Mouse (Mus musculus) midbrain, embryonic 12.5 days (tissue): ENCODE measurements around the gene Lhfpl4. TPM values are rescaled to one million over a fixed set of nuclear protein-coding genes. Genes with fewer than 3 reads are reported as not detected.

Experiments used
- ATAC-seq: fragments of 200-750 bp; cut with Nextera tagmentation; 2 replicates; pipeline ENCODE4 v1.8.0; 2017; ENCODE audit warnings: low read depth, moderate TSS enrichment, moderate library complexity; ENCODE audit not compliant: low FRiP score
- H3K27ac ChIP-seq: fragments of 300-500 bp; sonication (generic); replicated peaks from 2 replicates; pipeline ENCODE4 v1.5.1; 2016; ENCODE audit warnings: mild to moderate bottlenecking
- H3K27me3 ChIP-seq: fragments of 300-500 bp; sonication (generic); 2 replicates; pipeline ENCODE4 v1.6.1; 2016; ENCODE audit warnings: mild to moderate bottlenecking
- H3K36me3 ChIP-seq: fragments of 300-500 bp; sonication (generic); 2 replicates; pipeline ENCODE4 v1.6.1; 2016
- H3K4me1 ChIP-seq: fragments of 300-500 bp; sonication (generic); 2 replicates; pipeline ENCODE4 v1.6.1; 2016
- H3K4me2 ChIP-seq: fragments of 300-500 bp; sonication (generic); replicated peaks from 2 replicates; pipeline ENCODE4 v1.6.1; 2016; ENCODE audit warnings: mild to moderate bottlenecking, moderate library complexity
- H3K4me3 ChIP-seq: fragments of 300-500 bp; sonication (generic); 2 replicates; pipeline ENCODE4 v1.5.1; 2016; ENCODE audit warnings: mild to moderate bottlenecking
- H3K9ac ChIP-seq: fragments of 300-500 bp; sonication (generic); replicated peaks from 2 replicates; pipeline ENCODE4 v1.6.1; 2016; ENCODE audit warnings: mild to moderate bottlenecking, moderate library complexity
- H3K9me3 ChIP-seq: fragments of 300-500 bp; sonication (generic); 2 replicates; pipeline ENCODE4 v1.6.1; 2016; ENCODE audit warnings: mild to moderate bottlenecking
- WGBS: fragments of 180-500 bp; shearing (Covaris S2); methylation state at CpG from one replicate; pipeline ENCODE4 v1.1.7; 2016; 5-methylcytosine and 5-hydroxymethylcytosine counted together
- polyA plus RNA-seq: library from polyadenylated mRNA; unstranded; fragments of >200 nt; fragmentation: Nextera tagmentation; extraction: Ambion mirVana; gene quantifications from 2 replicates; pipeline ENCODE4 v1.2.1, GENCODE M21; 2016

Gene Lhfpl4
- polyA plus RNA-seq, 1 experiment from 2014 or later = 38.7 TPM

DNA sequence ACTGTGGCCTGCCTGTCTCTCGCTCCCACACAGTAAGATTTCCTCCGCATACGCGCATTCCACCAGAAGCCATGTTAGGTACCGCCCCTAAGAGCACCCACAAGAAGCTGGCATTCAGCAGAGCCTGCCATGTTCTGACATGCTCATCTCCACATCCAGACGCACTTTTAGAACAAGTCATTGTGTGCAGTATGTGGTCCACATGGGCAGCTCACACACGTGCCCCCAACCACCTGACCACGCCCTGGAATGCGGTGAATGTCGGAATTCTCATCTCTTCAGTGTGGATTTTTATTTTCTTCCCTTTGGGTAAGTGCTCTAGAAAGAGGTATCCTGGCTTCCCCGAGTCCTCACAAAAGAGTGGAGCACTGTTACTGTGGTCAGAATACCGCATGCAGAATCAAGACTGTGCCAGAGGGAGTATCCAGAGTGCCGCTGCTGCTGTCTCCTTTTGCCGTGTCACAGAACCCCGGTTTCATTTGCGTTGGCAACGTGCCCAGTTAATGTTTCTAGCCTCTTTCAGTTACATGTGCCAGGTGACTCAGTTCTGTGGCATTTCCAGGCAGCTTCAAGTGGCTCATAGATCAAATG, 28.4 kb downstream of the Lhfpl4 start:
- Histone ChIP-seq H3K4me2 (no peak overlapping the region), H3K9me3 (no peaks in the 10 kb centered on the region), H3K27ac (no peak overlapping the region), H3K4me3 (no peak overlapping the region), H3K9ac (no peak overlapping the region), H3K4me1 (no peaks in the 10 kb centered on the region), H3K27me3 (no peaks in the 10 kb centered on the region), H3K36me3 (0 out of 2 replicates have a peak, but pooled peaks cover 12% of the 10 kb centered on the region)
- no peak for ATAC-seq
- WGBS = 83% methylated on average over 17 of the region's 17 CpGs

DNA sequence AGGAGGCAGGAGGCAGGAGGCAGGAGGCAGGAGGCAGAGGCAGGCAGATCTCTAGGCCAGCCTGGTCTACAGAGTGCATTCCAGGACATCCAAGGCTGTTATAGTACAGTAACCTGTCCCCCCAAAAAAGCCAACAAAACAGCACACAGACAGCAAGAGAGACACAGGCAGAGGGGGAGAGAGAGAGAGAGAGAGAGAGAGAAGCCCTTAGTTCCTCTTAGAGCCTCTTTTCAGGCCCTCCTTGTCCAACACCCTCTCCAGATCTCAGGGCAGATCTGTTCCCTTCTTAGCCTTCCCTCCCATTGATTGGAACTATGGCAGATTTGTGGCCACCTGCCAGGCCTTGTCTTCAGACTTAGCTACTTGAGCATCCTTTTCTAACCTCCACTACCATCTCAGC, 31.7 kb downstream of the Lhfpl4 start:
- H3K9ac ChIP-seq = no peak overlapping the region
- no peaks in the 10 kb centered on the region for H3K4me1 ChIP-seq
- no peaks in the 10 kb centered on the region for H3K9me3 ChIP-seq
- H3K27ac ChIP-seq = no peak overlapping the region
- H3K36me3 ChIP-seq = 0 out of 2 replicates have a peak, but pooled peaks cover 4% of the 10 kb centered on the region
- H3K4me3 ChIP-seq = no peak overlapping the region
- H3K4me2 ChIP-seq = no peak overlapping the region
- no peak for ATAC-seq
- H3K27me3 ChIP-seq = no peaks in the 10 kb centered on the region

DNA sequence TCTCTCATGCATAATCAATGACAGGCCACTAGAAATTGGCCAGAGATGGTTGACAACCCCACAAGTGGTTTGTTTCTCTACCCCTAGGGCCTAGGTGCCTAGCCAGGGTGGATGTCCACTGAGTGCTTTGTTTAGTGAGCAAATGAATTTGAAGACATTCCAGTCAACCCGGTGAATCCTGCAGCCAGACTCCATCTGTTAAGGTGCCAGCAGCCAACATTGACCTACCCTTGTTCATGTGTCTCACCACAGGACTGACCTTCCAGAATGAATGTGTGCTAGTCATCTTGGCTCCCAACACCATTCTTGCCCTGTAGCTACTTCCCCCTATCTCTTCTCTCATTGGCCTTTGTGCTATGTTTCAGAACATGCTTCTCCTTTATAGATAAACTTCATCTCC, 33.2 kb downstream of the Lhfpl4 start:
- 95% methylated on average over 1 of the region's 1 CpGs for WGBS
- Histone ChIP-seq H3K36me3 (0 out of 2 replicates have a peak, but pooled peaks cover 4% of the 10 kb centered on the region), H3K4me2 (no peak overlapping the region), H3K4me1 (no peaks in the 10 kb centered on the region), H3K9ac (no peak overlapping the region), H3K27ac (no peak overlapping the region), H3K27me3 (no peaks in the 10 kb centered on the region), H3K9me3 (no peaks in the 10 kb centered on the region), H3K4me3 (no peak overlapping the region)
- ATAC-seq = no peak

DNA sequence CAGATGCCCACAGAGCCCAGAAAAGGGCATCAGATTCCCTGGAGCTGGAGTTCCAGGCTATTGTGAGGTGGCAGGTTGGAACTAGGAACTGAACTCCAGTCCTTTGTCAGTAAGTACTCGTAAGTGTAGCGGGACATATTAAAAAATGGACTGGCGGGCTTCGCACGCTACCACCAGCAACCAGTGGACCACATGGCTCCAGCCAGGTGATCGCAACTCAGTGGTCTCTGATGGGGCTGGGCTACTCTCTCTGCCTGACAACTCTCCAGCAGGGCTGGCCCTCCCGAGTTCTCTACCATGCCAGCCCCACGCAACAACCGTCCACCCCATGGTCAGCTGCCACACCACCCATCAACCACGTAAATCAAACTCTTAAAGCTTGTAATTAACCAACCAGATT, 35.1 kb downstream of the Lhfpl4 start:
- no peak overlapping the region for H3K4me2 ChIP-seq
- H3K4me3 ChIP-seq = no peak overlapping the region
- 97% methylated on average over 10 of the region's 10 CpGs for WGBS
- no peaks in the 10 kb centered on the region for H3K4me1 ChIP-seq
- no peak for ATAC-seq
- no peak overlapping the region for H3K9ac ChIP-seq
- H3K27ac ChIP-seq = no peak overlapping the region
- H3K36me3 ChIP-seq = peaks cover 11% of the 10 kb centered on the region; the same call in 1 of the 2 replicates
- no peaks in the 10 kb centered on the region for H3K27me3 ChIP-seq
- no peaks in the 10 kb centered on the region for H3K9me3 ChIP-seq

DNA sequence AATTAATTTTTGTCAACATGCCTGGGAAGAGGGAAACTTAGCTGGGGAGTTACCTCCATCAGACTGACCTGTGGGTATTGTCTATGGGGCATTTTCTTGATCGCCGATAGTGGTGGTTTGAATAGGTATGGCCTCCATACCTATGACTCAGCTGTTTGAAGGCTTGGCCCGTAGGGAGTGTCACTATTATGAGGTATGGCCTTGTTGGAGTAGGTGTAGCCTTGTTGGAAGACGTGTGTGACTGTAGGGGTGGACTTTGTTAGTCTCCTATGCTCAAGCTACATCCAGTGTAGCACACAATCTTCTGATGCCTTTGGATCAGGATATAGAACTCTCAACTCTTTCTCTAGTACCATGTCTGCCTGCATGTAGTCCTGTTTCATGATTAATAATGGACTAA, 39.1 kb downstream of the Lhfpl4 start:
- no peaks in the 10 kb centered on the region for H3K27me3 ChIP-seq
- H3K4me2 ChIP-seq = no peak overlapping the region
- H3K27ac ChIP-seq = no peak overlapping the region
- H3K9ac ChIP-seq = no peak overlapping the region
- no peaks in the 10 kb centered on the region for H3K4me1 ChIP-seq
- no peaks in the 10 kb centered on the region for H3K9me3 ChIP-seq
- H3K4me3 ChIP-seq = no peak overlapping the region
- H3K36me3 ChIP-seq = peaks cover 50% of the 10 kb centered on the region
- no peak for ATAC-seq
- WGBS = 91% methylated on average over 4 of the region's 4 CpGs

DNA sequence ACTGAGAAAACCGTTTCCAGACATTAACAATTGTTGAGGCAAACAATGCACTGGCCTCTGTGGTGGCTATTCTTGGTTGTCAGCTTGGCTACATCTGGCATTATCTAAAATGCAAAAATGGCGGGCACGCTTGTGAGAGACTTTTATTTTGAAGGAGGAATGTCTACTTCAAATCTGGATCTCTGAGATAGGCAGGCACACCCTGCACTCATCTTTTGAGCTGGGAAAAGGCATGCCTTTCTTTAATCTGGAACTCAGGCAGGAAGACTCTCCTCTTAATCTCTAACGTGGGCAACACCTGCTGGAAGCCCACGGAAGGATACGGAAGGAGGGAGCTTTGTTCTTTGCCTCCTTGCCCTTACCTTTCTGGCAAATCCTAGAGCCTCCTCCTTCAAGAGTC, 40.3 kb downstream of the Lhfpl4 start:
- Histone ChIP-seq H3K36me3 (peaks cover 57% of the 10 kb centered on the region), H3K9ac (no peak overlapping the region), H3K4me3 (no peak overlapping the region), H3K27ac (no peak overlapping the region), H3K9me3 (no peaks in the 10 kb centered on the region), H3K27me3 (no peaks in the 10 kb centered on the region), H3K4me1 (no peaks in the 10 kb centered on the region), H3K4me2 (no peak overlapping the region)
- no peak for ATAC-seq
- 85% methylated on average over 6 of the region's 6 CpGs for WGBS

DNA sequence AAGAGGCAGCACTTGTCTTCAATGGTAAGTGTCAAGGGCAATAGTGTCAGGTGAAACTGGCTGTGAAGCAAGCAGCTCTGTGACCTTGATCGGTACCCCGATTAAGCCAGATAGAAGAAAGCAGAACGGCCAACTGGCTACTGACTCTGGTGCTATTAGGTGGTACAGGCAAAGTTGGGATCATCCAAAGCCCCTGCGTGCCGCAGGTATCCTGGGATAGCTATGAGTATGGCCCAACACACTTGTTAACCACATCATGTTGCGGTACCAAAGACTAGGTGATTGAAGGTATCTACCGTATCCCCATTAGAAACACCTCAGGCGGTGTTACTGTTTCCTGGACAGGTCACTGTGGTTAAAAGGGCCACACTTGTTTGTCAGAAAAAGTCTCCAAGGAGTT, 41.1 kb downstream of the Lhfpl4 start:
- Histone ChIP-seq H3K9me3 (no peaks in the 10 kb centered on the region), H3K4me2 (no peak overlapping the region), H3K36me3 (peaks cover 64% of the 10 kb centered on the region), H3K27me3 (no peaks in the 10 kb centered on the region), H3K27ac (no peak overlapping the region), H3K9ac (no peak overlapping the region), H3K4me1 (no peaks in the 10 kb centered on the region), H3K4me3 (no peak overlapping the region)
- ATAC-seq = no peak
- 95% methylated on average over 8 of the region's 8 CpGs for WGBS

DNA sequence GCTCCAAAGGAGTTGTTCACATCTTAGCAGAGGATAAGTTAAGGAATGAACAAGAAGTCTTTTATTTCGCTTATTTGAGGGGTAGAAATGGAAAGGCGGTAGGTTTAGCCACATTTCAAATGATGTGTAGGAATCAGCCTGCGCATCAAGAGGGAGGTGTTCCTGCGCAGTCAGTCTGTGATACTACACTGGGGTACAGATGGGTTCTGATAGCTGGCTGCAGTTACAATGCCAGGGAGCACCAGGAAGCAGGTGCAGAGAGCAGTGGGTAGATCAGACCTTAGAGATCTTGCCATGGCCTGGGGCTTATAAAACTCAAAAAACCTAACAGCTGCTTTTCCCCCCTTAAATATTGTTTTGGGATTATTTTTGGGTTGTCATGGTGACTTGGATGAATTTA, 49.9 kb downstream of the Lhfpl4 start:
- Histone ChIP-seq H3K27ac (no peak overlapping the region), H3K9me3 (no peaks in the 10 kb centered on the region), H3K27me3 (no peaks in the 10 kb centered on the region), H3K36me3 (peaks cover 84% of the 10 kb centered on the region), H3K4me1 (no peaks in the 10 kb centered on the region), H3K9ac (no peak overlapping the region), H3K4me2 (no peak overlapping the region), H3K4me3 (no peak overlapping the region)
- WGBS = 94% methylated on average over 4 of the region's 4 CpGs
- no peak for ATAC-seq

DNA sequence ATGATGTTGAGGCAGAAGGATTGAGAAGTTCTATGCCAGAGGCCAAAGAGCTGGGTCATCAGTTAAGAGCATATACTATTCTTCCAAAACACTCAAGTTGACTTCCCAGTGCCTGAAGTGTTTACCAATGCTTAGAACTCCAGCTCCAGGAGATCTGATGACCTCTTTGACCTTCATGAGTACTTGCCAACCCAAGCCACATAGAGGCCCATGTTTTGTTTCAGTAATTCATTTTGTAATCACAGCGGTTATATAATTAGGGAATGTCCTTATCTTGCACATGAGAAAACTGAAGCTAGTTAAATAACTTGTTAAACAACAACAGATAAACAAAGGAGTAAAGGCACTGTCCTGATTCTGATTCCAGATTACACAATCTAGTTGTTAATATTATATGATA, 50.4 kb downstream of the Lhfpl4 start:
- 95% methylated on average over 1 of the region's 1 CpGs for WGBS
- H3K27me3 ChIP-seq = no peaks in the 10 kb centered on the region
- no peak overlapping the region for H3K27ac ChIP-seq
- H3K9ac ChIP-seq = no peak overlapping the region
- peaks cover 81% of the 10 kb centered on the region for H3K36me3 ChIP-seq
- ATAC-seq = no peak
- no peak overlapping the region for H3K4me2 ChIP-seq
- no peaks in the 10 kb centered on the region for H3K9me3 ChIP-seq
- no peak overlapping the region for H3K4me3 ChIP-seq
- H3K4me1 ChIP-seq = no peaks in the 10 kb centered on the region

DNA sequence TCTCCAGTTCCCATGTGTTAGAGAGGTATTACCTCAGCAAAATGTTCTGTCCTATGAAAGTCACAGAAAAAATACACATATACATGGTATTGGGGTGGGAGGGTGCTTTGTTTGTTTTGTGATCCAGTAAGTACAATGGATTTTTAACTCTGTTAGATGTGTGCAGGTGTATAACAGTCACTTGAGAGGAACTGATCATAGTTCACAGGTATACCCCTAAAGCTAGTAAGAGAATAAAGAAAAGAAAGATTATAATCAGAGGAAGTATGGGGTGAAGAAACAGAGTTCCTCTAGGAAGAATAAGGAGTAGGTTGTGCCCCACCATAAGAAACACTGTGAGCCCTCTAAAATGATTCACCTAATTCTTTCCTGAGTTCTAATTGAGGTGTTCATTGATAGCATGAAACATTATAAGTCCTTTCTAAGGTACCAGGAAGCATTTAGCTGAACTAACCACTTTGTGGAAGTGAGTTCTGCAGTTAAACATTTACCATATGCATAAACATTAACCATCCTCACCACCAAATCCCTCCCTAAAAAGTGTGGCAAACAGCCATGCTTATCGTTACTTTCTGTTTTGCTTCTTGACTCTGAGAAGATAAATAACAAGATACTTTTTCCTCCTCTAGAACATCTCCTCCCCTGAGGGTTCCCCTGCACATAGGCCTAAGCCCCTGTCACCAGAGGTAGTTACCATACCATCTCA, 53.6 kb downstream of the Lhfpl4 start:
- Histone ChIP-seq H3K4me2 (no peak overlapping the region), H3K4me1 (no peaks in the 10 kb centered on the region), H3K36me3 (peaks cover 78% of the 10 kb centered on the region), H3K27me3 (no peaks in the 10 kb centered on the region), H3K27ac (no peak overlapping the region), H3K4me3 (no peak overlapping the region), H3K9me3 (no peaks in the 10 kb centered on the region), H3K9ac (no peak overlapping the region)
- ATAC-seq = no peak
- WGBS = 94% methylated on average over 1 of the region's 1 CpGs

DNA sequence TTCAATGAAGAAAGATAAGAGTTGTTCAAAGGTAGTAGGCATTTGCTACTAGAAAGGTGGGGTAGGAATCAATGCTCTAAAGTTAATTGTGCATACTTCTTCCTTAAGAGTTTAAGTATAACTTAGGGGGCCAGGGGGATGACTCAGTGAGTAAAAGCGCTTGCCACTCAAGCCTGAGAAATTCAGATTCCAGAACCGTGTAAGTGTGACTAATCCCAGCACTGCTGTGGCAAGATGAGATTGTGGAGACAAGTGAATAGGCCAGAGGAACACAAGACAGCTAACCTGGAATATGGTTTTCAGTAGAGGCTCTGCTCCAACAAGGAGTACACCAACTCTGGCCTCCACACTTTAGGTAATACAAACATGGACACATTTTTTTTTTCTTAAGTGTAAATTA, 61.8 kb downstream of the Lhfpl4 start:
- Histone ChIP-seq H3K4me2 (no peak overlapping the region), H3K27ac (no peak overlapping the region), H3K9me3 (no peaks in the 10 kb centered on the region), H3K4me3 (no peak overlapping the region), H3K27me3 (no peaks in the 10 kb centered on the region), H3K4me1 (no peaks in the 10 kb centered on the region), H3K36me3 (peaks cover 53% of the 10 kb centered on the region), H3K9ac (no peak overlapping the region)
- ATAC-seq = no peak
- WGBS = 63% methylated on average over 2 of the region's 2 CpGs

DNA sequence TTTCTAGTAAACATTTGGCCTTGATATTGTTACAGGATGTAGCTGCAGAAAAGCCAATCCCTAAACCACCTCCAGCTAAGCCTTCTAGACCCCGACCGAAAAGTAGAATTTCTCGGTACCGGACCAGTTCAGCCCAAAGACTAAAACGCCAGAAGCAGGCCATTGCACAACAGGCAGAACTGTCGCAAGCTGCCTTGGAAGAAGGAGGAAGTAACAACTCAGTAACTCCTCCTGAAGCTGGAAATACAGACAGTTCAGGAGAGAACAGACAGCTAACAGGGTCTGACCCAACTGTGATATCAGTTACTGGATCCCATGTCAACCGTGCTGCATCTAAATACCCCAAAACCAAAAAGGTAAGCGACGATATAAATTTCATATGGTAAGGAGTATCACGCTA, 74.4 kb downstream of the Lhfpl4 start:
- H3K27me3 ChIP-seq = no peaks in the 10 kb centered on the region
- H3K9me3 ChIP-seq = no peaks in the 10 kb centered on the region
- WGBS = 96% methylated on average over 10 of the region's 10 CpGs
- no peak overlapping the region for H3K4me2 ChIP-seq
- no peaks in the 10 kb centered on the region for H3K4me1 ChIP-seq
- ATAC-seq = no peak
- H3K27ac ChIP-seq = no peak overlapping the region
- peaks cover 76% of the 10 kb centered on the region for H3K36me3 ChIP-seq
- H3K4me3 ChIP-seq = no peak overlapping the region
- no peak overlapping the region for H3K9ac ChIP-seq
